Mouse (Mus musculus) hindbrain, embryonic 11.5 days (tissue): Measurements from ENCODE around the gene Prkg1. TPM values are rescaled to one million over a fixed set of nuclear protein-coding genes. Genes with fewer than 3 reads are reported as not detected.

ENCODE experiments used
- ATAC-seq: fragments of 200-750 bp; cut with Nextera tagmentation; 2 replicates; pipeline ENCODE4 v1.8.0; 2017; ENCODE audit warnings: mild to moderate bottlenecking, moderate TSS enrichment, moderate library complexity; ENCODE audit not compliant: low FRiP score
- DNase-seq: peaks from one replicate; pipeline ENCODE4 v3.0.0-alpha.2; 2015; ENCODE audit warnings: low spot score
- H3K27ac ChIP-seq: fragments of 300-500 bp; sonication (generic); 2 replicates; pipeline ENCODE4 v1.5.1; 2014; ENCODE audit warnings: mild to moderate bottlenecking, low read depth, low read length
- H3K27me3 ChIP-seq: fragments of 300-500 bp; sonication (generic); 2 replicates; pipeline ENCODE4 v1.6.1; 2014; ENCODE audit warnings: mild to moderate bottlenecking, low read length, moderate library complexity, mixed read lengths; ENCODE audit not compliant: control insufficient read depth, insufficient read depth
- H3K36me3 ChIP-seq: fragments of 300-500 bp; sonication (generic); 2 replicates; pipeline ENCODE4 v1.6.1; 2014; ENCODE audit warnings: mild to moderate bottlenecking, low read length, moderate library complexity, mixed read lengths; ENCODE audit not compliant: control insufficient read depth, insufficient read depth
- H3K4me1 ChIP-seq: fragments of 300-500 bp; sonication (generic); replicated peaks from 2 replicates; pipeline ENCODE4 v1.6.1; 2014; ENCODE audit warnings: low read length, mixed read lengths; ENCODE audit not compliant: control insufficient read depth, insufficient read depth
- H3K4me2 ChIP-seq: fragments of 300-500 bp; sonication (generic); replicated peaks from 2 replicates; pipeline ENCODE4 v1.6.1; 2014; ENCODE audit warnings: mild to moderate bottlenecking, low read depth, low read length
- H3K4me3 ChIP-seq: fragments of 300-500 bp; sonication (generic); 2 replicates; pipeline ENCODE4 v1.5.1; 2014; ENCODE audit warnings: low read depth, low read length
- H3K9ac ChIP-seq: fragments of 300-500 bp; sonication (generic); 2 replicates; pipeline ENCODE4 v1.6.1; 2014; ENCODE audit warnings: low read depth, low read length
- H3K9me3 ChIP-seq: fragments of 300-500 bp; sonication (generic); 2 replicates; pipeline ENCODE4 v1.6.1; 2016; ENCODE audit warnings: low read length; ENCODE audit not compliant: control insufficient read depth
- WGBS: fragments of 180-500 bp; shearing (Covaris S2); extraction: QIAGEN DNeasy Blood & Tissue Kit; methylation state at CpG from one replicate; pipeline ENCODE4 v1.1.7; 2014; 5-methylcytosine and 5-hydroxymethylcytosine counted together
- polyA plus RNA-seq: library from polyadenylated mRNA; unstranded; fragments of >200 nt; fragmentation: Nextera tagmentation; extraction: Ambion mirVana; gene quantifications from 2 replicates; pipeline ENCODE4 v1.2.1, GENCODE M21; 2014

Prkg1 gene
- polyA plus RNA-seq, 1 experiment from 2014 or later: 8.6 TPM

- DNase-seq (peak; percentile 12), ATAC-seq (no peak)
- no peaks in the 10 kb centered on the region for H3K36me3 ChIP-seq
- H3K4me2 ChIP-seq: no peak overlapping the region
- H3K4me3 ChIP-seq: no peak overlapping the region
- H3K27me3 ChIP-seq: no peaks in the 10 kb centered on the region
- no peak overlapping the region for H3K27ac ChIP-seq
- H3K9ac ChIP-seq: no peak overlapping the region
- WGBS: 67% methylated on average over 2 of the region's 2 CpGs
- H3K4me1 ChIP-seq: peaks cover 3% of the 10 kb centered on the region; the same call in 1 of the 2 replicates
- no peaks in the 10 kb centered on the region for H3K9me3 ChIP-seq
Measured at GRCm38 (mm10) chr19:31662802-31663201, 102.0 kb downstream of the Prkg1 start.

DNA sequence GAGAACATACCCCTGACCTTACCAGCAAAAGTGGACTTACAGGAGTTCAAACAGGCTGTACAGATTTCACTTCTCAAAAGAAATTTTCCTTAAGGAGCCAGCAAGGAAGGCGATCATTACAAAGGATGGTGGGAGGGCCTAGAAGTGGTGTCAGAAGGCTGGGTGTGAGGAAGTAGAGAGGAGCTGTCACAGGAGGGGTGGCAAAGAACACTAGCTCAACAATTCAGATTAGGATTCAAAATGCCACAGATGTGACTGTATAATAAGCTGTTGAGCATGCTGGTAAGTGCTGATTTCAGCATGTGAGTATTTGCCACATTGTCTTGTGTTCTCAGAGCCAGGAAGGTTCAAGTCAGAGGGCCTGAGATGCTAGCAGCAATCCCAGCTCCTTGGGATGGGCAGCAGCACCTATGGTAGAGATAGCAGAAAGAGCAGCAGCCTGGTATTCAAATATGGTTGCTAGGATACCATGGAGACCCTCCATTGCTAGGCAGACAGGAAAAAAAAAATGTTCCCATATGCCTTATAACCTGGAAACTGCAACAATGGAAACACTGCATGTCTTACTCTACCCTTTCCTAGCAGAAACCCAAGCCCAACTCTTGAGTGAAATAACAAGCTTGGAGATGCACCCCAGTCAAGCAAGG is 106.0 kb downstream of the Prkg1 start:
- H3K4me1 ChIP-seq: no peaks in the 10 kb centered on the region
- 70% methylated on average over 1 of the region's 1 CpGs for WGBS
- H3K4me2 ChIP-seq: no peak overlapping the region
- no peaks in the 10 kb centered on the region for H3K36me3 ChIP-seq
- H3K9me3 ChIP-seq: no peaks in the 10 kb centered on the region
- H3K27ac ChIP-seq: no peak overlapping the region
- no peaks in the 10 kb centered on the region for H3K27me3 ChIP-seq
- ATAC-seq (no peak), DNase-seq (no peak)
- H3K9ac ChIP-seq: no peak overlapping the region
- no peak overlapping the region for H3K4me3 ChIP-seq

- Histone ChIP-seq H3K9me3 (no peaks in the 10 kb centered on the region), H3K27ac (no peak overlapping the region), H3K36me3 (no peaks in the 10 kb centered on the region), H3K27me3 (no peaks in the 10 kb centered on the region), H3K4me2 (no peak overlapping the region), H3K9ac (no peak overlapping the region), H3K4me1 (no peaks in the 10 kb centered on the region), H3K4me3 (no peak overlapping the region)
- 78% methylated on average over 7 of the region's 7 CpGs for WGBS
- ATAC-seq (no peak), DNase-seq (no peak)
Measured at GRCm38 (mm10) chr19:31656256-31656655, 108.6 kb downstream of the Prkg1 start.

- no peak for ATAC-seq
- no peak for DNase-seq
- H3K27ac ChIP-seq: no peak overlapping the region
- H3K4me2 ChIP-seq: no peak overlapping the region
- 76% methylated on average over 7 of the region's 7 CpGs for WGBS
- no peak overlapping the region for H3K4me3 ChIP-seq
- H3K9ac ChIP-seq: no peak overlapping the region
- no peaks in the 10 kb centered on the region for H3K4me1 ChIP-seq
- no peaks in the 10 kb centered on the region for H3K36me3 ChIP-seq
- H3K27me3 ChIP-seq: no peaks in the 10 kb centered on the region
- no peaks in the 10 kb centered on the region for H3K9me3 ChIP-seq
Measured at GRCm38 (mm10) chr19:31655826-31656225, 109.0 kb downstream of the Prkg1 start.

DNA sequence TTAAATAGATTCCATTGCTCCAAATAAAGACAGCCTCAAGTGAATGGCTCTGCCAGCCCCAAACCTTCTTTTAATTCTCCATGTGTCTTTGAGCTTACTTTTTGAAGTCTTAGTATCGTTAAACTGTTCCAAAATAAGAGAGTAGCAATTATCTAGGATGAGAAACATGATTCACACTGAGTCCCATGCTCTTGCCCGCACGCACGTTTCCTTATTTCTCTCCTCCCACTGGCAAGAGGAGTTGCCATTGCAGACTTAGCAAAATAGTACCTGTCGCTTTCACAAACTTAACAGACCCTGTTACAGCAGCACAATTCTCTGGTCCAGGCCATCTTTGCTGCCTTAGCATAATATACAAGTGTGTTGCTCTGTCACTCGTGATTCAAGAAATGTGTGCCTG is 110.8 kb downstream of the Prkg1 start:
- 89% methylated on average over 6 of the region's 6 CpGs for whole genome bisulfite sequencing

DNA sequence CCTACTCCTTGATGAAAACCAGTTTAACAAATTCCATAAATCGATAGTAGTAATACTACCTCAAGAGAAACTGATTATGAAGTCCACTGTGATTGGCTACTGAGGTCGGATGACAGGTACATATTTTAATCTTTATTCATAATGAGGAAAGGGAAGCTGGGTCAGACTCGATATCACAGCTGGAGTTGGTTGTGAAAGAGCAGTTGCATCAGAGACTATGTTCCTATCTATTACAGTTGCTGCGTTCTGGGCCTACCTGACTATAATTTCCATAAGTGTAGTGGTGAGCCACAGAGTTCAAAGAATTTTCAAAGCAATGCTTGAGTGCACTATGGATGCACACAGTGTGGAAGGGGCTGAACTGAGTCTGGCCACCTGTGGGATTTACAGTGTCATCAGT is 114.4 kb downstream of the Prkg1 start:
- H3K9ac ChIP-seq: no peak overlapping the region
- H3K4me3 ChIP-seq: no peak overlapping the region
- ATAC-seq (no peak), DNase-seq (no peak)
- no peak overlapping the region for H3K27ac ChIP-seq
- no peaks in the 10 kb centered on the region for H3K27me3 ChIP-seq
- no peaks in the 10 kb centered on the region for H3K4me1 ChIP-seq
- no peak overlapping the region for H3K4me2 ChIP-seq
- 91% methylated on average over 4 of the region's 4 CpGs for WGBS
- H3K9me3 ChIP-seq: no peaks in the 10 kb centered on the region
- no peaks in the 10 kb centered on the region for H3K36me3 ChIP-seq

More for the DNA sequence above, 110.8 kb downstream of the Prkg1 start:
- Histone ChIP-seq H3K27ac (no peak overlapping the region), H3K4me2 (no peak overlapping the region), H3K4me1 (no peaks in the 10 kb centered on the region), H3K27me3 (no peaks in the 10 kb centered on the region), H3K36me3 (no peaks in the 10 kb centered on the region), H3K9me3 (no peaks in the 10 kb centered on the region), H3K9ac (no peak overlapping the region), H3K4me3 (no peak overlapping the region)
- ATAC-seq: no peak
- no peak for DNase-seq

- Histone ChIP-seq H3K9ac (no peak overlapping the region), H3K4me2 (no peak overlapping the region), H3K36me3 (no peaks in the 10 kb centered on the region), H3K4me3 (no peak overlapping the region), H3K4me1 (no peaks in the 10 kb centered on the region), H3K27me3 (no peaks in the 10 kb centered on the region), H3K27ac (no peak overlapping the region), H3K9me3 (no peaks in the 10 kb centered on the region)
- ATAC-seq: no peak
- no peak for DNase-seq
- WGBS: 80% methylated on average over 2 of the region's 2 CpGs
Measured at GRCm38 (mm10) chr19:31647492-31647891, 117.3 kb downstream of the Prkg1 start.

- WGBS: 52% methylated on average over 8 of the region's 8 CpGs
- H3K27ac ChIP-seq: no peak overlapping the region
- H3K4me3 ChIP-seq: no peak overlapping the region
- H3K4me2 ChIP-seq: no peak overlapping the region
- H3K4me1 ChIP-seq: no peaks in the 10 kb centered on the region
- DNase-seq (no peak), ATAC-seq (peak; percentile 69)
- H3K27me3 ChIP-seq: no peaks in the 10 kb centered on the region
- H3K36me3 ChIP-seq: no peaks in the 10 kb centered on the region
- no peaks in the 10 kb centered on the region for H3K9me3 ChIP-seq
- no peak overlapping the region for H3K9ac ChIP-seq
Measured at GRCm38 (mm10) chr19:31630899-31631869, 133.6 kb downstream of the Prkg1 start.
